Mouse (Mus musculus) liver, adult 2 months (tissue): ENCODE measurements around the gene 4833439L19Rik.

Experiments used
- CTCF ChIP-seq: fragments of 200-500 bp; IDR thresholded peaks from 2 replicates; pipeline ENCODE4 v1.5.1; 2011; ENCODE audit warnings: low read depth, low read length, control low read depth
- POLR2A ChIP-seq: fragments of 200-500 bp; IDR thresholded peaks from 2 replicates; pipeline ENCODE4 v1.6.1; 2011; ENCODE audit warnings: low read length, control low read depth; ENCODE audit not compliant: insufficient read depth; ENCODE audit errors: extremely low read depth

DNA sequence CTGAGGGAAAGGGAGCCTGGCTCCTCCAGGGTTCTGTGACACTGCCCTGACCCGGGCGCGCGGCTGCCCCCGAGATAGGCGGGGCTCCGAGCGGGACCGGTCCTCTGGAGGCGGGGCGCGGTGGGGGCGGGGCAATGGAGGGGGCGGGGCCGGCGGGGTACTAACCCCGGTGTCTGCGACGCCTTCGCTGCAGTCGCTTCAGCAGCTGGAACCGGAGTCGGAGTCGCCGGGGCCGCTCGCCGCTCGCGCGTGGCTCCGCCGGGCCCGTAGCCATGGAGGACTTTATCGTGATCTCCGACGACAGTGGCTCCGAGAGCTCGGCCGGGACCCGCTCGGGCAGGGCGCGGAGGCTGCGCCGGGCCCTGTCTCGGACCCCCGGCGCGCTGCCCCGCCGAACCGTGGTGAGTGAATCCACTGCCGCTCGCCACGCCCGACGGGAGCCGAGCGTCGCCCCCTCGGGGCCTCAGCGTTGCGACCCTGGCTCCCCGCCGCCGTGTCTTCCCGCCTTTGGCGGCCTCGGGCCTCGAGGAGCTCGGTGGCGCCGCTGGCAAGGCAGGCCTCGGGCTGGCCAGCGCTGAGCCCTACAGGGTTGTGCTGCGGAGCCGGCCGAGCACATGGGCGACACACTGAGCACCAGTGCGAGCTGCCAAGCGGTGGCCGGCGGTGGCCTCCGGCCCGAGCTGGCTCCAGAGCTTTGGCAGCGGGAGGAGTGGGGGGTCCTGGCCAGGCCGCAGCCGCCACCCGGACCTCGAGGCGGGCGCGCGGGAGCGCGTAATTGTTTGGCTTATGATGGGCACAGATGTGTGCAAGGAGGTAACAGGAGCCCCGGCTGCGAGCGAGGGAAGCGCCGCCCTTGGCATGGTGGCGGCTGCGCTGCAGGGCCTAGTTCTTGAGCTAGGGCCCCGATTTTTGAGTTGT, 61.4 kb downstream of the 4833439L19Rik start, which contains the start of gene Simc1:
- TF ChIP-seq CTCF (no peak), POLR2A (peak; percentile 96)
